Mouse (Mus musculus) regulatory T cell (primary cell): ENCODE results near the gene Ggps1.

Source experiments
- in situ Hi-C: fragments of 300-600 bp; cut with MboI, MseI; formaldehyde crosslinking; loops from one replicate; pipeline ENCODE4 v1.15.1; 2025; ENCODE audit warnings: high pct_unique_total_duplicates

Gene Ggps1

DNA sequence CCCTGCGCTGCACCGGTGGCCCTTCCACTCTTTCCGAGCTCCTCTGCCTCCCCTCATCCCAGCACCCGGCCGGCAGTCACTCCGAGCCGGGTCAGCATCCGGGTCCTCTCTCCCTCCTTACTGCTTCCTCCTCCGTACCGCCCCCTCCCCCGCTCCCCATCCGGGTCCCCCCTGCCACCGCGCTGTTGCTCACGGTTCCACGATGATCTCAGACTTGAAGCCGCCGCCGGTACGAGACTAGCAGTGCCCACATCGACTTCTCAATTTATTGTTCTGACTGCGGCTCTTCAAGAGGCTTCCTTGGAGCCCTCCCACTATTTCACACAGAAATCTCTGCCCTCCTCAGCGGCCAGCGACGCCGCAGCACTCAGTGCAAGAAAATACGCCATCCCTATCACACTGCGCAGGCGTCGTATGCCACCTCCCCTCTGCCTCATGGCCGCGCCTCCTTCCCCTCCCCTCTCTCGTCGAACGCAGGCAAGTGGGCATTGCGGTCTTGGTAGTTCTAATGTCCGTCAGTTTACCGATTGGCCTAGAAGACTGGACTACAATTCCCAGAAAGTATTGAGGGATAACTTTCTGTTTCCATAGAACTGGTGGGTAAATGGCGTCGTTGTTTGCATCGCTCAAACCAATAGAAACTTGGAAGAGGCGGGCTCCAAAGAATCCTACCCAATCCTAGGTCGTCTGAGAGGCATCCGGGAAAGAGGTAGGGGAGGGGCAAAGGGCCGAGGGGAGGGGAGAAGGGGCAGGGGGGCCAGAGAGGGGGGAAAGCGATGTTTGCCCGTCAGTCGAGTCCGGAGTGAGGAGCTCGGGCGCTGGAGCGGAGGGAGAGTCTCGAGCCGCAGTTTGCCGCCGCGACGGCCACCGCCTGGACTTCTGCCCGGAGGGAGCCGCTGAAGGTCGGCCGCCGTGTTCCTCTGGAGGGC is at the start of gene Ggps1, which contains the start of gene Arid4b:
Gene Ggps1, minus strand, starts transcription at position 476 of the 929 bp plus-strand sequence.
Gene Arid4b, plus strand, starts transcription at position 220 of the 929 bp plus-strand sequence.
- in situ Hi-C loops = loop anchor here (25.0 kb wide), 1 partner anchor 476 kb away; the partner anchor contains the start of gene Lyst

DNA sequence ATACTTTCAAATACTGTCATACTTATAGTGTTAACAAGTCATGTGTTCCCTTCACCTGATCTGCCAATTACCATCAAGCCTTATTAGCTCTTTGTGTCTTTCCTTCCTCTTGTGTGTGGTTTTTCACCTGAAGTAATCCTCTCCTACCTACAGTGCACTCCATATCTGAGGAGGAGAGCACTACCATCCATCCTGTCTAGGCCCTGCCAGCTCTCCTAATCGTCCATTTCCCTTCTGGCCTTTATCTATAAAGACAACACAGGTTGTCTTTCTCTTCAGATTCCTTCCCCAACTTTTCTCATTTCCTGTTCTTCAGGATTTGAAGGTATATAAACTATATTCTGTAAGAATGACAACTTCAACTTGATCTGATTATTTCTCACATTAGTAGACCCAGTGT is 47.9 kb upstream of the Ggps1 start:
- in situ Hi-C loops = no loop called here

- in situ Hi-C loops = no loop called here
These were observed 47.0 kb upstream of the Ggps1 start for GRCm38 (mm10) chr13:14110154-14110873.

DNA sequence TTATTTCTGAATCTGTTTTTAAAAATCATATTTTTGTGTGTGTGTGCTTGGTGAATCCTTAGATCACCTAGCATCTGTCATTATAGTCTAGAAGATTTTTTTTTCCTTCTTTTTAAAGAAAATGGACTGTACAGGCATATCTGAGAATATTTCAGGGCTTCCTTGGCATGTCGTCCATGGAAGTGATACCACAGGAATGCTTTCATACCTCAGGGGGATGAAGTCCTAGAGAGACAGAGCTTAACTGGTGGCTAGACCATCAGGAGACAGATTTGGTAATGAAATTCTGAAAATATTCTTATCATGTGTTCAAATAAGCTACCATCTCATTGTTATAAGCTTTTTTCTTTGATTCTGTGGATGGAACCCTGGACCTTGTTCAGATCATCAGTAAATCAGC is 39.7 kb upstream of the Ggps1 start:
- in situ Hi-C loops = no loop called here

DNA sequence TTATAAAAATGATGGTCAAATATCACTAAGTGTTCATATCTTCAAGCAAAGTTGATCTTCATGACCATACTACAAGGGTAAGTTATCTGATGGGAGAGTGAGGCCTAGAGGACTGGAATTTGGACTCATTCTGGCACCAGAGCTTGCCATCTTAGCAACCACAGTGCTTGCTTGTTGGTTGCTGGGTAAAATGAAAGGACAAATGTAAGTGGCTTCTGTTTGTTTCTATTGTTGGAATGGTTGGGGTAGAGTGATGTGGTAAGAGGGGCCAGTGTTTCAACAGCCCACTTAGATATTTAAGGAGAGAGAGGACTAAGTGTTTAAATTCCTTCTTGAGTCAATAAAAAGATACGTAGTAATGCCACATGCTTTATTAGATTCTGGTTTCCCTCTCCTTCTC is 25.4 kb upstream of the Ggps1 start:
- in situ Hi-C loops = no loop called here

DNA sequence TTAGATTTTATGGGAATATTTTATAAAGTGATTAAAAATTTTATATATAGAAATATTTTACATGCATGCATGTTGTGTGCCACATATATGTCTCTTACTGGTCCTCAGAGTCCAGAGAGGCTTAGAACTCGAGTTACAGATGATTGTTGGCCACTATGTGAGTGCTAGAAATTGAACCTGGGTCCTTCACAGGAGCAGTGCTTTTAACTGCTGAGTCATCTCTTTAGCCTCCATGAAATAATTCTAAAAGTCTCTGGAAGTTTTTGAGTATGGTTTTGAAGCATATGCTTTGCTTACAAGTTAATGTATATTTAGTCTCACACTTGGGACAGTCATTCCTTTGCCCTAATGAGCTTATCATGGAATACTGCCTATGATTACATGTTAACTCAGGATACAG is 12.0 kb upstream of the Ggps1 start:
- in situ Hi-C loops = no loop called here

- in situ Hi-C loops = loop anchor here (25.0 kb wide), 1 partner anchor 487 kb away; the partner anchor contains the start of gene Lyst
These were observed 11.1 kb upstream of the Ggps1 start for GRCm38 (mm10) chr13:14074371-14074770.

GRCm38 (mm10) chr13:14069291-14069690 is 6.0 kb upstream of the Ggps1 start:
- in situ Hi-C loops = loop anchor here (25.0 kb wide), 1 partner anchor 482 kb away; the partner anchor contains the start of gene Lyst

DNA sequence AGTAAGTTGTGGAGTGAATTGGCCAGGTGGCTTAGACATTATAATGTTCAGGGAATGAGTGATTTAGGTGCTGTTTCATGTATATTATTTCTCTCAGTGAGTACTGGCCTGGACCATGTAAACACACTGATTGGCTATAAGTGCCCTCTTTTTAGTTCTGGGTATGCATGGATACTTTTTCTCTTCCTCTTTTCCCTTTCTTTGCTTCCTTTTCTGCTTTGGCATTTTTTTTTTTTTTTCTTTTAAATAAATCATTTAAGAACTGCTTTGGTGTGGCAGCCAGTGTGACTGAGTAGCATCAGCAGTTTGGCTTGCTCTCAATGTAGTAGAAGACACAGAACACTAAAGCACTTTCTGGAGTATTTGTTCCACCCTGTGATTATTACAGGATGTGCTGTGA is 4.7 kb upstream of the Ggps1 start:
- in situ Hi-C loops = loop anchor here (25.0 kb wide), 1 partner anchor 481 kb away; the partner anchor contains the start of gene Lyst

DNA sequence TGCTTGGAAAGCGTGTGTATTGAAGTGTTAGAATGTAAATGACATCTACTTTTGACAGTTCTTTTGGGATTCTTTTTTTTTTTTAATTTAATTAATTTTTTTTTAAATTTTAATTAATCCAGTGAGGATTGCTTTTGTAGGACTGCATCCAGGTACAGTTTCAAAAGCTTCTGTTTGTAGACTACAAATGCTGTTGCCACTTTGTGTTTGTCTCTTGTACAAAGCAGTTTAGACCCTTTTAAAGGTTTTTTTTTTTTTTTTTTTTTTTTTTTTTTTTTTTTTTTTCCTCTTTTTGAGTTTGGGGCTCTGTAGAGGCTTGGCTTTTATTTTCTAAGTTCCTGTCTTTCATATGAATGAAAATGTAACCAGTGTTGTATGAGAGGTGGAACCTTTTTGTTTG is 2.4 kb upstream of the Ggps1 start:
- in situ Hi-C loops = loop anchor here (25.0 kb wide), 1 partner anchor 478 kb away; the partner anchor contains the start of gene Lyst

DNA sequence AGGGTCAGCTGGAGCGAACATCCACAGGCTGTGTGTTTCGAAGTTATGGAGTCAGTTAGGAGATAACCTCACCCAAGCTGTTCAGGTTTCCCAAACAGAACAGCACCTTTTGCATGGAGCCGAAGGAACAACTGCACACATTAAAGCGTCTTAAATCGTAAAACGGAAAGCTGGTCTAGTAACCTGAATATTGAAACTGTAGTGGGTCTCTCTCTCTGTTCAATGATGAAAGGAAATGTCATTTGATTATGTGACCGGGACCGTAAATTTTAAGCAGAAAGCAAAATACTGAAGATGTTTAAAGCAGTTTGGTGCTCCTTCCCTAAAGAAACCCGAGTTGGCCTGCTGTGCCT is 1.7 kb upstream of the Ggps1 start:
- in situ Hi-C loops = loop anchor here (25.0 kb wide), 1 partner anchor 478 kb away; the partner anchor contains the start of gene Lyst

GRCm38 (mm10) chr13:14064341-14065027 is 1.2 kb upstream of the Ggps1 start:
- in situ Hi-C loops = loop anchor here (25.0 kb wide), 1 partner anchor 477 kb away; the partner anchor contains the start of gene Lyst

GRCm38 (mm10) chr13:14063942-14064271 is 619 bp upstream of the Ggps1 start:
- in situ Hi-C loops = loop anchor here (25.0 kb wide), 1 partner anchor 477 kb away; the partner anchor contains the start of gene Lyst

GRCm38 (mm10) chr13:14062209-14063012 is 877 bp downstream of the Ggps1 start:
- in situ Hi-C loops = loop anchor here (25.0 kb wide), 1 partner anchor 475 kb away; the partner anchor contains the start of gene Lyst

- in situ Hi-C loops = loop anchor here (10.0 to 25.0 kb wide), 2 partner anchors 95 to 472 kb away; partner anchors contain the start of gene Lyst
These were observed 3.7 kb downstream of the Ggps1 start for GRCm38 (mm10) chr13:14059582-14059981.

DNA sequence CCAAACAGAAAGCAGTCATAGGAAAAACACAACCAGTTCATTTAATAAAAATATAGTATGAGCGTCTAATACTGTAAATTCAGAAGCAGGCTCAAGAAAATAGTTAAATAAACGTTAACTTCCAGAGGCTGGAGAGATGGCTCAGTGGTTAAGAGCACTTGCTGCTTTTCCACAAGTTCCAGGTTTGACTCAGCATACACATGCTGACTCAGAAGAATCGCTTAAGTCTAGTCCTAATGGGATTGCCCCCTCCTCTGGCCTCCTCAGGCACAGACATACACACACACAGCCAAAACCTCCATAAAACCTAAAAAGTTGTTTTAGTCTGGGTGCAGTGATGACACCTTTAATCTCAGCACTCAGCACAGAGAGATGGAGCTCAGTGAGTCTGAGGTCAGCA is 6.5 kb downstream of the Ggps1 start:
- in situ Hi-C loops = loop anchor here (10.0 to 25.0 kb wide), 2 partner anchors 92 to 470 kb away; partner anchors contain the start of gene Lyst

GRCm38 (mm10) chr13:14049878-14050277 is 13.4 kb downstream of the Ggps1 start:
- in situ Hi-C loops = loop anchor here (10.0 to 25.0 kb wide), 2 partner anchors 85 to 463 kb away; partner anchors contain the start of gene Lyst

DNA sequence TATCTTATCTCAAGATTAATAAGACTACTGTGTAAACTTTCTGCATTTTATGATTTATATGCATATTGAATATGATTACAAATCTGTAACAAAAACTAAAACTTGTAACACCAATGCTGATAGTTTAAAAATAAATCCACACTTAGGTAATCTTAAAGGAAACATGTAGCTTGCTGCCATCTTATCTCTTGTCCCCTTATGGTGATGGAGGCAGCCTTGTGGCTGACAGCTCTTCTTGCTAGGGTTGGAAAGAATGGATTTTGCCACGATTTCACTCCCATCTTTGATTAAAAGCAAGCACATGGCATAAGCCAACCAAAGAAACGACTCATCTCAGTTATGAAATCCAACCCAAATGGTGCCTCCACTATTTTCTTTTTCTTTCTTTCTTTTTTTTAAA is 18.8 kb downstream of the Ggps1 start:
- in situ Hi-C loops = no loop called here

DNA sequence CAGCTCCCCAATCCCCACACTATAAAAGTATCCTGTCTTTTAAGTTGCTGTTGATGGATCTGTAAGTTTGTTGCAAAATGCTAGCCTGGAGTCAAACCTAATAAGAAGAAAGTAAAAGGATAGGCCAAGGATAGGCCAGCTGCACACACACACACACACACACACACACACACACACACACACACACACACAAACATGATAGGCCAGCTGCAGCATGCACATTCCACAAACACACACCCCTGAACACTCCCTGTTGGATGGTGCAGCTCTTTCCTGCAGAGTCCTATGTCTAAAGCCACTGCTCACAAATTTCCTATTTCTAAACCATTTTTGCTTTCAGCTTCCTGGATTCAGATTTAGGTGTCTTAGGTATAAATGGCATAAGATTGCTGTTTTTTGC is 19.4 kb downstream of the Ggps1 start:
- in situ Hi-C loops = no loop called here

DNA sequence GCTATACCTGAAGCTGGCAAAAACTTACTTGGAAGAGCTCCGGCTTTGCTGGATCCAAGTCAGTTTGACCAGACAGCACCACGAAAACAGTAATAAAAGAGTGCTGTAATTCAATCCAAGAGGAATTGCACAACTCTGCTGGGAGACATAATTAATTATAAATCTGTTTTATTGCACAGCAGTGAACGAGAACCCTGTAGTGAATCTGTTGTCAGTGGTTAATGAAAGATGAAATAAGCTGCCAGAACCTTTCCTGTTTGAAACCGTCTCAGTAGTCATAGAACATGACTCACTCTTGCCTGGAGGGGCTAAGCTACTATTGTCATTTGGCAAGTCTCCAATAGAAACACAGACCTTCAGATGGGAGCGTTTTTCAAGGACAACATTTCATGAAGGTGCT is 23.1 kb downstream of the Ggps1 start:
- in situ Hi-C loops = no loop called here
